Mouse (Mus musculus): Measurements from ENCODE around the gene Wwc2.
"Not testable (repeated sequence)": the region's sequence is repeated elsewhere in the genome, so short reads cannot be mapped to it uniquely, and the experiment has no call there.

Wwc2 gene

DNA sequence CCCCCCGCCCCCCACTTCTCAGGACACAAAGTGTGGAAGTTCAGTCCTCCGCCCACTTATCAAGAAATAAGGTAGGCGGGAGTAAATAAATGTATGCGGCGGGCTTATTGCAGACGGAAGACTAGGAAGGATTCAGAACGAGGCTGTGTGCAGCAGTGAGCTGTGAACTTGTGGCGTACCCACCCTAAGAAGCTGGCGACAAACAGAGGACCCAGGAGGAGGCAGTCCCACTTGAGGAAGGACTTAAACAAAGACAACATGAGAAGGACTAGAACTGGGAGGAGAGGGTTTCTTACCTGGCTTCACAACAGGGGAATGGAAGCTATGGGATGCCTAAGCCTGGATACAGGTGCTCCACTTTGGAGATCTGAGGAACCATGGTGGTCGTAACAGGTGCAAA lies 147.1 kb downstream of the Wwc2 start:
- DNase-seq: no peak

DNA sequence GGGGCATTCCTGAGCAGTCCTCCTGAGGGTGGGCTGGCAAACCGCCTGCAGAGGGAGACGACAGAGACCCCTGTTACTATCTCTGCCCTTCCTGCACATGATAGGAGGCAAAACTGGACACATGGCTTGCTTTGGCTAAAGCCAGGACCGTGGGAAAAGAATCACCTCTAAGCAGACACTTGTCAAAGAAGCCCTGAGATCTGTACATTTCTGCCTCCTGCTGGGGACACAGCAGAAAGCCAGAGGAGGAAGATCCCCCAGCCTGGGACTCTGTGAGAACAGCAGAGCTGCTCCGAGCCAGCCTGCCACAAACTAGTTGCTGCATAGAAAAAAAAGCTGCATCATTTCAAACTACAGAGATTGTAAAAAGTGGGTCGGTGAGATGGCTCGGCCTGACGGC lies 147.7 kb downstream of the Wwc2 start:
- no peak for DNase-seq

DNA sequence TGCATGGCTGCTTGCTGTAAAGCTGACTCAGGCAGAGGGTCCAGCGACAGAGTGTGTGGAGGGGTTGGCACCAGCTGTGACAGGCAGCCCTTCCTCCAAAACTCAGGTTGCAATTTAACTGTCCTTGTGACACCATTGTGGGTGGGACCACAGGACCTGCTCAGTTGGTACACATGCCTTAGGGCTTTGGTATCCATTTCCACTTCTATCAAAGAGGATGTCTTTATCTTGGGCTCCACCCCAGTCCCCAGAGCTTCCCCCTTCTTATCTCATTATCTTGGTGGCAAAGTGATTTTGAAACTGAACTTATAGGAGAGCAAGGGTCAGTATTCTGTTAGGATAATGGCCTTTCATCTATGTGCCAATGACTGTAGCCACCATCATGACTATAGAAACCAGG lies 156.8 kb downstream of the Wwc2 start:
- DNase-seq: no peak

DNA sequence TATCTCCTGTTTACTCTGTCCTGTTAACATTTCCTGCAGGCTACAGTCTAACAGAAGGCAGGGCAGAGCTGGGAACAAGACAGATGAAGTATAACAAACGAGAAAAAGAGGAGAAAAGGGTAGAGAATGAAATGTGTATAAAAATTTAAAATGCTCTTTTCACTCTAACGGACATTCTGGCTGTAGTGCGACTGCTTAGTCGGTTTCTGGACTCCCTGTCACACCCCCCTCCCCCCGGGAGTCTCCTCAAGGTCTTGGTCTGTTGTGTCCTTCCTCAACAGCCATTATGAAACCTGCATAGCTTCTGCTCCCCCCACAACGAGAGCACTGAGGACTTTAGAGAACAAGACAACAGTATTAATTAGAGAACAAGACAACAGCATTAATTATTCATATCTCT lies 158.1 kb downstream of the Wwc2 start:
- no peak for DNase-seq

DNA sequence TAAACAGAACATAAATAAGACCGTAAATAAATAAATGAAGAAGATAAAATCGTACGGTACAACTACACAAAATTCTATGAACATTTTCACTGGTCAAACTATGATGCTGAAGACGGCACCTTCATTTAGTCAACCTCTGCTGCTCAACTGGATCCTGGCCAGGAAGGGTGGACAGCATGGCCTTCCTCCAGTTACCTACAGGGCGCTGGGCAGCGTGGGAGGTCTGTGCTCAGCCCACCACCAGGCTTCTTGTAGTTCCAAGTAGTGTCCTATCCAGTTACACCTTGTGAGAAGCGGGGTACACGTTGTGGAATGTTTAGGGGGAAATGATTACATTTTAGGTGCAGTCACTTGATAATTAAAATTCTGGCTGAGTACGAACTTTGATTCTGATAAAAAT lies 163.8 kb downstream of the Wwc2 start:
- no peak for DNase-seq

DNA sequence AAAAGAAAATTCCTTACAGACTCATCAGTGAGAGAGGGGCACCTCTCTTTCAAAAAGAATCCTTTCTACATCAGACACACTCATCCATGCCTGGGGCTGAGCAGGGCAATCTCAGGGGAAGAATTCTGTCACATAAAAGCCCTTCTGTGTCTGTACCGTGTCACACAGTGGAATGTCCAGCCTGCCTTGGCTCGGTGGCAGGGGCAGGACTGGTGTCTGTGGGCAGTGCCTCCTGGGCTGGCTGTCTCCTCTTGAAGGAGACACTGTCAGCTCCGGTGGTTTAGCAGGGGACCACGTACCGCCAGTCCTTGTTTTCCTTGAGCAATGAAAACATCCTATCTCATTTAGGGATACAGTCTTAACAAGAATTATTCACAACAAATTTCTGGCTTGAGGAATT lies 165.1 kb downstream of the Wwc2 start:
- no peak for DNase-seq

DNA sequence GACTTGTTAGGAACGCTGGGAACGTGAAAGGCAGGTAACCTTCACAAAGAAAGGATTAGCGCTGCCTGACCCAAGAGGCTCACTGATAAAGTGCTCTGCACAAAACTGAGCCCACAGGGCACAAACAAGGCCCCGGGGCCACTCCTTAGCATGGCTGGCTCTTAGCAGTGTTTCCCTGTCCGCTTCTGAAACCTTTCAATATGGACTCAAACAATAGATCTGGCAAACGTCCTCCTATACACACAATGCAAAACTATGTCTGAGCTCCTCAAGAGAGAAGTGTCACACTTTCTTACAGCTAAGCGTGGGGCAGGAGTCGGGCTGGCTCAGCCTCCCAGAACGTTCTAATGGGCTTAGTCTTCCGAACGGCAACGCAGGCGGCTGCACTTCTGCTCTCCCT lies 166.5 kb downstream of the Wwc2 start, which contains the start of gene Cldn22:
TSS of gene Cldn22 (plus strand) at position 301 of the 400 bp plus-strand sequence.
- DNase-seq: no peak

DNA sequence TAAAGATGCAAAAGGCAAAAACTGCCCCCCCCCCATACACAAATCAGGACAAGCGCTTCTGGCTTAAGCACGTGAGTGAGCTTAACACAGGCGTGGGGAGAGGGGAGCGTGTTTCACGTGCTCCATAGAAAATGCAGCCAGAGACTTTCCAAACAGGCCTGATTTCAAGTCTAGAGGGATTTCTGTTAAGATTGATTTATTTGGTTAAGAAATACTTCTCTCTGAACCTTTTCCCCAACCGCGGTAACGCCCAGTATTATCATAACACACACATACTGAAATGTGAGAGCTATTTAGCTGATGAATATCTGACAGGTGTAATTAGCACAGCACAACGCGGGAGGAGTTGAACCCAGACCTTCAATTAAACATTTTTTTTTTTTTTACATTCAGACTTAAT lies 166.9 kb downstream of the Wwc2 start:
- no peak for DNase-seq

DNA sequence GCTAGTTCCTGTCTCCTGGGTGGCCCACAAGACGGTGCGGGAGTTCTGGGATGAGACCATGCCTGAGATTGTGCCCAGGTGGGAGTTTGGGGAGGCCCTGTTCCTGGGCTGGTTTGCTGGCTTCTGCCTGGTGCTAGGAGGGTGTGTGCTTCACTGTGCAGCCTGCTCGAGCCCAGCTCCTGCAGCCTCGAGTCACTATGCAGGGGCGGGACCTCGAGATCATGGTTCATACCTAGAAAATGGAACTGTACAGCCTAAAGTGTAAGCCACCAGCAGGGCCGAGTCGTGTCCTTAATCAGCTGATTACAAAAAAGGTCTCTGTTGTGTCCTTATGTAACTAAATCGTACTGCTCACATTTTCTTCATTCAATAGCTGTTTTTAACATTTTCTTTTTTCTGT lies 168.2 kb downstream of the Wwc2 start:
- DNase-seq: not testable (repeated sequence)

DNA sequence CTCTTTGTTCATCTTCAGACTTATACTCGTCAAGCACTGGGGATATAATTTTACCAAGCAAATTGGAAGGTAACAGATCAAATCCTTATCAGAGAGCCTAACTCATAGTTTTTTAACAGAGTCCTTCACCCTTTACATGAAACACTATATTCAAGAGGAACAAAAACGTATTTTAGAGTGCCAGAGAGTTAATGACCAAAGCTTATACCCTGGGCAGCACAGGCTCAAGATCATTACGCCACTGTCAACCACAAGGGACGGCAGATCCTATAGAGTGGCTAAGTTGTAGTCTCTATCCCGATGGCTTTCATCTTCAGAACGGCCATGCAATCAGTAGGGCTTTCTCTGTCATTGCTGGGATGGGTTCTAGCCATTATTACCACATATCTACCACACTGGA lies 168.9 kb downstream of the Wwc2 start, which contains the start of gene Cldn24:
TSS of gene Cldn24 (plus strand) at position 301 of the 400 bp plus-strand sequence.
- DNase-seq: no peak

DNA sequence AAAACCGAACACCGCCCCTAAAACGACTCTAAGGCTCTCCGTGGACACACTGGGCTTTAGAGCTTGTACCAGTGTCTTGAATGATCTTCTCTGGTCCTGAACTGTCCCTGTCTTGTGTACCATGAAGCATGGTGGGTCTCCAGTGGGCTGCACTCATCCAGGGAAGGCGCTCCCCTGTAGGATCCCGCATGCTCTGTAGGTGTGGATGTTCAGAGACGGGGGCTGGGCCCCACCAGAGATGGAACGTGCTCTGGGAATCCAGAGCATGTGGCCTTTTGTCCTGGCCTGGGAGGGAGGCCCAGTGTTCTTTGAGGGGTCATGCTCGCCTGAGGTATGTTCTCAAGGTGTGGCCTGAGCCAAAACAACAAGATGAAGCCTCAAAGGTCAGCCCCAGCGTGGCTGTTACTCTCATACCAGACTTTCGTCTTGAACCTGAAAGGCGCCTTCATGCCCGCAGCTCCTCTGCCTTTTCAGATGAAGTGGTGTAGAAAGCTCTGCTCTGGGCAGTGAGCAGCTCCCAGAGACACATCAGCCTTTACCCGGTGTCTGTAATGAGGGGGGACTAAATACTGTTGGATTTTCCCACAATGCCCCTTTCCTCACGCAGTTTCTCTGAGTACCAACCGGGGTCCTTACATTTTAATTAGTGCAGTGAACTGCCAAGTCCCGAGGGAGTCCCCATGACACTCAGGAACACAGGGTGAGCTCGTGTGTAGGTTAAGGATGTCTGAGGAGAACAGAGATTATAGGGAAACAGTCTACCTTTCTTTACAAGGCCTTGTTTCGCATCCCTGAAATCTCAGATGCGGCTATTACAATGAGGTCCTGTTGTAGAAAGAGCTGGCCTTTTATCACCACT lies 169.6 kb downstream of the Wwc2 start:
- no peak for DNase-seq

DNA sequence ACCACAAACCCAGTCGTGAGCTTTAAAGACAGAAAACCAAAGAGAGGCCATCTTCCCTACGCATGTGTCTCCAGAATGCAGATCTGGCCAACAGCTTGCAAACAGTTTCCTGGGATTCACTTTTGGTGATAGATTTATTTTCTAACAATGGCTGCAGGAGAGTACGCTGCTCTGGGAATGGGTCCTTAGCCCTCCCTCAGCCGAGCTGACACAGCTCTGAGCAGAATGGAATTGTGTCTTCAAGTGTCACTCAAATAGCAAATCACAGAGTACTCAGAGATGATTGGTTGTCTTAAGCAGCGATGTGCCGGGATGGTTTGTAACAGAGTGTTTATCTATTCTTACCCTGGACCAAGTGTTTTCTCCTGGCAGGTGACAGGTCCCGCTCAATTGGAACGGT lies 171.7 kb downstream of the Wwc2 start:
- DNase-seq: no peak

DNA sequence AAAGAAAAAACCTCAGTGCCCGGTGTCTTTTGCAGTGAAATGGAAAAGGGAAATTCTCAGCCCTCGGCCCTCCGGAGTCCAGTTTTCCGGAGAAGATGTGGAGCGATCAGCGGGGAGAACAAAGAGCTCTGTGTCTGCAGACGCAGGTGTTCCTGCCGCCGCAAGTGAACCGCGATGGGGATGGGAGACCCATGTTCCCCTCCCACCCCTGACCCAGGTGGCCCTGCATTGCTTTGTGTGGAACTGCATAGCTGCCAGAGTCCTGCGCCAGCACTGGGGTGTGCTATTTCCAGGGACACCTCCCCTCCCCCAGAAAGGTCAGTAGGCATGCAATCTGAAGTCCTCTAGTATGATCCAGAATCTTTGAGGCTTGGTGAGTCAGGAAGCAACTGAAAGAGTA lies 179.5 kb downstream of the Wwc2 start:
- no peak for DNase-seq

DNA sequence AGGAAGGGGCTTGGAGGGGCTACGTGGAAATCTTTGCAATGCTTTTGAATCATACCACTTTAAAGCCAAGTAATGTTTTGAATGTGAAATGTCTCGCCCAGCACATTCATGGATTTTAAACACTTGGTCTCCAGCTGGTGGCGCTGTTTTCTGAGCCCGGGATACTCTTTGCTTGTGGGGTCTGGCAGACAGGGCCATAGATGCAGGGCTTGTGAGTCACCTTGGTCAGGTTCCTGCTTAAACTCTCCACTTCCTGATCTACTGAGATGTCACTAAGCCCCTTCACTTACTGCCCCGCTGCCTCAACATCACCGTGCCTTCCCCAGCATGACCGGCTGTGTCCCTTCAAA lies 180.1 kb downstream of the Wwc2 start:
- no peak for DNase-seq

DNA sequence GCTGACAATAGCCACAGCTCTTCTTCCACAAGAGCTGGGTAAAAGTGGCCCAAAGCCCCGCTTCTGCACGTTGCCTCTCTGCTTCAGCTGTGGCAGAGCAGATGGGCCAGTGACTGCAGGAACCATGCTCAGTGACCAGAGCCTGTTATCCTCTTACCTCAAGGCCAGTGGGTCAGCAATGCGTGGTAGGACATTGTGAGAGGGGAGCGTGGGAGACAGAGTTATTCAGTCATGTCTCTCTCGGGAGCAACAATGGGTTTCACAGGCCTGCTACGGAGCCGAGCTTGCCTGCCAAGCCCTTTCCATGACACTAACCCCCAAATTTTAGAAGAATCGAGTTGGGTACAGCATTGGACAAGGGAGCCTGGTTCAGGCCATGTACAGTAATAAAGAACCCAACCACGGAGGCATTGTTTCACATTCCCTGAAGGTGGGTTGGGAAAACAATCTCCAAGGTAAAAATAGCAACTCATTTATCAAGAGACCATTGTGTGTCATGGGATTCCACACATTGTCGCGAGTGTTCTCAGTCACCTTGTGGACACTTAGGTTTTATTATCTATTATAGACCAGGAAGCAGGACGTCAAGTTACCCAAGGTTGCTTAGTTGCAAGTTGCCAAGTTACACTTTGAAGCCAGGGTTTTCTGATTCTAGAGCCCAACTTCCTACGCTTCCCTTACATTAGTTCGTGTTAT lies 180.6 kb downstream of the Wwc2 start:
- no peak for DNase-seq

DNA sequence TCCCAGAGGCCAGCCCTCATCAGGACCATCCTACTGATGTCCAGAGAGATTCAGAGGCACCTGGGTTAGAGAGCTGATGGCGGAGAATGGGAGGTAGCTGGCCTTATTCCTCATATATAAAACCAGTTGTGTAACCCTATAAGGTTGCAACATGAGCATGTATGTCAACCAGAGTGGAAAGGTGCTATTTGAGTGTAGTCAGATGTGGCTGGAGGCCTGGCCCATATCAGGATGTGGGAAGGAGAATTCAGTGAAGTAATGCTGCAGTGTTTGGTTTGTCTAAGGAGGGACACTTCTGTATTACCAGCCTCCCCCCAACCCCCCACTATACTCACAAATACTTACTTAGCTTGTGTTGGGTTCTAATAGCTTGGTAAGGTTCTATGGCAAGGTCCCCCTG lies 186.5 kb downstream of the Wwc2 start:
- DNase-seq: no peak

DNA sequence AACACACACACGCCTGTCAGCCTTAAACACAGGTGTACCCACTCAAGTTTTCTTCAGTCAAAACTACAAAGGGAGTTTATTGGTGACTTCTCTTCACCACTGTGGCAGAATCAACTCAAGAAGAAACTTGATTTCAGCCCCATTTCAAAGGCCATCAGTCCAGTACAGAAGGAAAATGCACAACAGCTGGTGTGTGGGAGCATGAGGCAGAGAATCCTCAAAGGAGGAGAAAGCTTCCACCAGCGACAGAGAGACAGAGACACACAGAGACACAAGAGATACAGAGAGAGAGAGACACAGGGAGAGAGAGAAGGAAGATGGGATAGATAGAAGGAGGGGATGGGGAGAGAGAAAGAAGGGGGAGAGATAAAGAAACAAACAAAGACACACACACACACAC lies 188.4 kb downstream of the Wwc2 start:
- DNase-seq: no peak

DNA sequence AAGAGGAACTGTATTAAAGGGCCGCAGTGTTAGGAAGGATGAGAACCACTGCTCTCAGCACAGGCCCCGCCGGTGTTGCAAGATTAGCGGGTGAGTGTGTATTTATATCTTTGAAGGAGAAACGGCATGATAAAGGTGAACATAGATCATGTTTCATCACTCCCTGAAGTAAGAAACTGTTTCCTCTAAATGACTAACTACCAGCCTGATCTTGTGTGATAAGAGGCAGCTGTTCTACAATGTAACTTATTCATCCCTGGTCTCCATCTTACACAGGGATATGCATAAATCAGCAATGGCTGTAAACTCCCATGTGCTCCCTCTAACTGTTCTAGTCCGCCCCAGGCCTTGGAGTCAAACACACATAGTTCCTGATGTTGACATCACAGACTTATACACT lies 191.3 kb downstream of the Wwc2 start:
- no peak for DNase-seq

DNA sequence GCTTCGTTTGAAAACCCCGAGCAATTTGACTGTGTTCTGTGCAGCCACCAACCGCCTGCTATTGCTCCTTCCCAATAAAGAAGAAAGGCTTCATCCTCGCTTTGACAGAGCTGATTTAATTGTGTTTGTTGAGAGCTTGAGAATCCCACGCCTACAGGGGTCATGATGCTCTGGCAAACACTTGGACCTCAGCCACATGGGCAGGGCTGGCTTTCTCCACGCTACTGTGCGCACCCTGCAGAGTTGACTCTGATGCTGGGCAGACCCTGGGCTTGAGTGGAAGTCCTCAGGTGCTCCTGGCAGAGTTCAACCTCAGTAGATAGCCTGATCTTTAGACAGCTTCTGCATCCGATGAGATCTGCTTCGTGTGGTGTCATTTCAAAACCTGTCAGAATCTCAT lies 198.7 kb downstream of the Wwc2 start:
- DNase-seq: no peak

DNA sequence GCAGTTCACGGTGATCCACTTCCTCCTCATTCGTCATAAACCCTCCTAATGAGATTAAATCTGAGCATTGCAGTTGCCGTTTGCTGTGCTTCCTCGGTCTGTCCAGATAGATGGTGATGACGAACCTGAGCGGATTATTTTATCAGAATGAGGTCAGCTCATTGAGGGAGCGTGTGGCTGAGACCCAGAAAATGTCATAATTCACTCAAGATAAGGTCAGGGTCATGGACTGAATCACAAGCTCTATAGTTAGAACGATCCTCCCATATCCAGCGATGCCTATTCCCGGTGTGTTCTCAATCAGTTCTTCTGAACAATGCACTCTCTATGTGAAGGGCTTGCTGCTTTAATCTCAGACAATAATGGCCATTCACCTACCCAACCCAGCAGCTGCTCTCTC lies 203.0 kb downstream of the Wwc2 start:
- no peak for DNase-seq

DNA sequence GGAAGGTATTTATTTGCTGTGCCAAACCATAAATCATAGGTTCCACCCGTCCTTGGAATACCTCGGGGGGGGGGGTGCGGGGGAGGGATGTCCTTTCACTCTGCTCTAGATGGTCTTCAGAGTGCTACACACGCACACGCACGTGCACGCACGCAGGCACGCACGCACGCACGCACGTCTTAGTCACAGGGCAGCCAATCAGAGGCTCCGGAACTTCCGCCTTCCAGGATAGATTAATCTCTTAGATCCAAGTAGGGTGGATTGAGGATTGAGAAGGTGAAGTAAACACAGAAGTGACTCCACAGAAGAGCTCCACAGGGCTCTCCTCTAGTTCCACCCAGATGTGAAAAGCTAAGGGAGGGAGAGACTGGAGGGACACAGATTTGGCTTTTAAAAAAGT lies 204.4 kb downstream of the Wwc2 start:
- no peak for DNase-seq

DNA sequence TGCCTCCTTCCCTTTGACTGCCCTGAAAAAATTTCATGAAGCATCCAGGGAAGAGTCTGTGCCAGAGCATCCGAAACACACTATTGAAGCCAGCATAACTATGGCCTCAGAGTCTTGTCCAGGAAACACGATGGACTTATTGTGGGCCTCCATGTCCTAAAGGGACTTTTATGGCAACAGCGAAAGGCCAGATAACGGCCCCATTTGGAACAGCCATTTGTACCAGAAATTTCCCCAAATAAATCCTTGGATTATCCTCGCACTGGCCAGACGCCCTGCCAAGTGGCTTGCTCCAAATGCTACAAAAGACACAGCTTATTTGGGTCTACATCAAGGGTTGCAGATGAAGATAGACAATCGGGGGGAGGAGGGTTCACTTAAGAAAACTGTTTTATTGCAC lies 206.3 kb downstream of the Wwc2 start:
- no peak for DNase-seq

DNA sequence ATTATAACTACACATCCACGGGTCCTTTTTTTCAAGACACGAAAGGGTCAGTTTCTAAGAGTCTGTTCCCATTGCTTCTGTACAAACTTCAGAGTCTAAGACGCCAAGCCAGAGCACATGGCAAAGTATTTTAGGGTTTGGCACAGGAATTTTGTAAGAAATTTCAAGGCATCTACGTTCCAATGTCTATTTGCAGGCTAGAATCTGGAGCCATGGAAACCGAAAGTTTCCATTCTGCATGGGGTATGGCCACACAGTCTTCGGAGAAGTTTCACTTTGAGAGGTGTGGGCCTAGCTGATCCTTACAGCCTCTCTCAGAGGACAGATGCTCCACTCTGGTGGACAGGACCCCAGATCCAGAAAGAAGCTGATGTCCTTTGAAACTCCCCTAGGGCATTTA lies 206.8 kb downstream of the Wwc2 start:
- no peak for DNase-seq

DNA sequence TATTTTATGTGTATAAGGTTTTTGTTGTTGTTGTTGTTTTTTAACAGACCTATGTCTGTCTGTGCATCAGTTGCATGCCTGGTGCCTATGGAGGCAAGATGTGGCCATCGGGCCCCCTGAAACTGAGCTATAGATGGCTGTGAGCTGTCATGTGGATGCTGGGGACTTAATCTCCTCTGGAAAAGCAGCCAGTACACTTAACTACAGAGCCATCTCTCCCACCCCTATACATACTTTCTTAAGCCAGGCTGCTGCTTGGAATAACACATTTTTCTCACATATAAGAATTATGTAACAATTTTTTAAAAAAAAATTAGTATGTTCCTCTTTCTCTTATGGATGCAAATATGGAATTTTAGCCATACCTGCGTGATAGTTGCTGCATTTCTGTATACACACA lies 207.2 kb downstream of the Wwc2 start:
- no peak for DNase-seq

DNA sequence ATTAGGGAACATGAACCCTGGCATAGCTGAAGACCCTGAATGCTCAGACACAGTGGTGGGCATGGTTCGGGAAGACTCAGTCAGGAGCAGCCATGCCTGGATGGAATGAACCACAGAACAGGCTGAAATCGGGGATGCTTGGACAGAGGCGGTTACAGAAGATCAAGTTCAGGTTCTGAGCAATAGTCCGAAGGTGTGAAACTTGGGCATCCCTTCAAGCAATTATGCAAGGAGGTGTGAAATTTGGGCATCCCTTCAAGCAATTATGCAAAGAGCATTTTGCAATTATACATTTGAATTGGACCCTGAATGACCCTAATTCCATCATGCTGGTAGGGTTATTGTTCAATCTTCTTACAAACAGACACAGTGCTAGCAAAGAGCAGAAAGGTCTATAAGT lies 208.8 kb downstream of the Wwc2 start:
- DNase-seq: no peak
